8 mouse cellular contexts compared by ENCODE assay signal in the genomic region with DNA sequence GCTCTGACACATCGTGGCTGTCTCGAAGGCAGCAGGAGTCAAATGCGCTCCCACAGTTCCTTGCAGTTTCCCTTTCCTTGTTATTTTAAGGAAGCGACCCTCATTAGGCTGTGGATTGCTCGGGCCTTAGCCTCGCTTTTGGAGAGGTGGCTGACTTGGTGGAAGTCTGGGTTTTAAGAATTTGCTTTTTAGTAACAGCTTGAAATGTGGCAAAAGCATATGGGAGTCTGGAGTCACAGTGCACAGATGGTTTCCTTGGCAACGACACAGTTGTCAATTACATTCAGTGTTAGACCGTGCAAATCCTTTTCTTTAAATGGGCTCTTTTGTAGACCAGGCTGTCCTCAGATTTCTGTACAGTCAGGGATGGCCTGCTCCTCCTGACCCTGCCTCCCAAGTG. TPM values are rescaled to one million over a fixed set of nuclear protein-coding genes. Genes with fewer than 3 reads are reported as not detected.
DNase-seq lines count a peak whose midpoint lies in the region; ATAC-seq lines count a peak whose summit lies in the region.

No protein-coding gene starts in this region.

- ATAC-seq in hindbrain, embryonic 12.5 days (ENCODE audit: low FRiP score), result no peak
- no peak for ATAC-seq in midbrain, embryonic 11.5 days (ENCODE audit: low FRiP score)
- no peak for ATAC-seq in activated CD4-positive, CD25-positive, alpha-beta regulatory T cell, adult 4 months

- peak overlapping the region; percentile 91; the same call in 1 of the 2 replicates for H3K27ac ChIP-seq in hindbrain, embryonic 12.5 days
- no peak overlapping the region for H3K27ac ChIP-seq in midbrain, embryonic 11.5 days (ENCODE audit: low read depth, low read length)

- H3K9ac ChIP-seq in hindbrain, embryonic 12.5 days, result peak overlapping the region; percentile 95
- H3K9ac ChIP-seq in midbrain, embryonic 11.5 days (ENCODE audit: low read length), result peak overlapping the region; percentile 90

- H3K9me3 ChIP-seq in hindbrain, embryonic 12.5 days (replicated peaks), result no peaks in the 10 kb centered on the region
- H3K9me3 ChIP-seq in midbrain, embryonic 11.5 days (ENCODE audit: control insufficient read depth, low read length), result no peaks in the 10 kb centered on the region

- peak; percentile 38 to 72 for DNase-seq in left cerebral cortex, postnatal 25 days (ENCODE audit: low spot score in 2 of 2)
- DNase-seq in left cerebral cortex, adult 11 months (ENCODE audit: low spot score), result no peak
- DNase-seq in brain, adult 2 months (ENCODE audit: low read depth, low spot score), result peak; percentile 74
- DNase-seq in midbrain, embryonic 11.5 days (ENCODE audit: low spot score, missing footprints), result peak; percentile 88
- no peak for DNase-seq in cerebellum, adult 18-20 months
- DNase-seq in urinary bladder, postnatal 4 days (ENCODE audit: low spot score in 2 of 2), result no peak

- peaks cover 34% of the 10 kb centered on the region for H3K36me3 ChIP-seq in hindbrain, embryonic 12.5 days
- peaks cover 23% of the 10 kb centered on the region for H3K36me3 ChIP-seq in midbrain, embryonic 11.5 days (ENCODE audit: control insufficient read depth, insufficient read depth, low read length)

- intact Hi-C loops in left cerebral cortex, postnatal 25 days (cut with DNase I), result loop anchor here (1.0 kb wide), 1 partner anchor 20 kb away; no protein-coding TSS in a partner anchor

- peak overlapping the region; percentile 97 for H3K4me2 ChIP-seq in hindbrain, embryonic 12.5 days (replicated peaks)
- peak overlapping the region; percentile 79 for H3K4me2 ChIP-seq in midbrain, embryonic 11.5 days

- 21% methylated on average over 8 of the region's 8 CpGs for WGBS in hindbrain, embryonic 12.5 days
- 25% methylated on average over 8 of the region's 8 CpGs for WGBS in midbrain, embryonic 11.5 days

- H3K4me3 ChIP-seq in hindbrain, embryonic 12.5 days, result peak overlapping the region; percentile 96
- peak overlapping the region; percentile 96 for H3K4me3 ChIP-seq in midbrain, embryonic 11.5 days (ENCODE audit: low read depth, low read length)

- no peaks in the 10 kb centered on the region for H3K27me3 ChIP-seq in hindbrain, embryonic 12.5 days
- H3K27me3 ChIP-seq in midbrain, embryonic 11.5 days (ENCODE audit: control insufficient read depth, insufficient read depth, low read length), result no peaks in the 10 kb centered on the region

- peaks cover 15% of the 10 kb centered on the region for H3K4me1 ChIP-seq in hindbrain, embryonic 12.5 days
- H3K4me1 ChIP-seq in midbrain, embryonic 11.5 days (ENCODE audit: control insufficient read depth, insufficient read depth, low read length), result peaks cover 8% of the 10 kb centered on the region

RNA-seq across cellular contexts. Expression of a gene that starts 1.0 kb away (rescaled TPM):
- total RNA-seq in left cerebral cortex, postnatal 25 days (2021), result 10 to 100 TPM; 54.5 to 54.8 TPM
- 111 and 126 TPM in 2 replicates for polyA plus RNA-seq in hindbrain, embryonic 12.5 days (2016; fragmentation: Nextera tagmentation; extraction: Ambion mirVana)
- polyA plus RNA-seq in midbrain, embryonic 11.5 days (2014; fragmentation: Nextera tagmentation; extraction: Ambion mirVana), result 137 and 140 TPM in 2 replicates
- 10 to 100 TPM; 54.5 to 63.6 TPM for polyA plus RNA-seq in activated CD4-positive, CD25-positive, alpha-beta regulatory T cell, adult 4 months (2017; shearing (Covaris generic))

RNA-seq across cellular contexts. Expression of a gene that starts 19.4 kb away (rescaled TPM):
- 1 to 10 TPM; 2.2 to 3.4 TPM for total RNA-seq in left cerebral cortex, postnatal 25 days (2021)
- 38.9 and 44.8 TPM in 2 replicates for polyA plus RNA-seq in hindbrain, embryonic 12.5 days (2016; fragmentation: Nextera tagmentation; extraction: Ambion mirVana)
- 70.4 and 77.3 TPM in 2 replicates for polyA plus RNA-seq in midbrain, embryonic 11.5 days (2014; fragmentation: Nextera tagmentation; extraction: Ambion mirVana)
- 100 to 1,000 TPM; 154 to 186 TPM for polyA plus RNA-seq in activated CD4-positive, CD25-positive, alpha-beta regulatory T cell, adult 4 months (2017; shearing (Covaris generic))

RNA-seq across cellular contexts. Expression of a gene that starts 23.4 kb away (rescaled TPM):
- under 1 TPM; 0.41 to 0.73 TPM for total RNA-seq in left cerebral cortex, postnatal 25 days (2021)
- polyA plus RNA-seq in hindbrain, embryonic 12.5 days (2016; fragmentation: Nextera tagmentation; extraction: Ambion mirVana), result 0.50 and 0.93 TPM in 2 replicates
- 0.25 and 0.26 TPM in 2 replicates for polyA plus RNA-seq in midbrain, embryonic 11.5 days (2014; fragmentation: Nextera tagmentation; extraction: Ambion mirVana)
- polyA plus RNA-seq in activated CD4-positive, CD25-positive, alpha-beta regulatory T cell, adult 4 months (2017; shearing (Covaris generic)), result 1 to 10 TPM; 3.5 to 5.2 TPM

Comparison
In these comparisons a context has a peak if more than half of its experiments do, and no peak if none do; other contexts are left out.
1. DNase-seq: peak in left cerebral cortex, postnatal 25 days (2 of 2), brain, adult 2 months (single experiment) and midbrain, embryonic 11.5 days (single experiment); none in left cerebral cortex, adult 11 months (single experiment), cerebellum, adult 18-20 months (0 of 2) and urinary bladder, postnatal 4 days (0 of 2).